Mouse (Mus musculus): ENCODE data around the gene Lrmda. TPM values are rescaled to one million over a fixed set of nuclear protein-coding genes. Genes with fewer than 3 reads are reported as not detected.

Gene Lrmda
- total RNA-seq, 2 experiments from 2014 or later, result 0.27 TPM; not detected in 1

- DNase-seq (ENCODE audit: extremely low spot score in 1 of 2, low spot score in 1 of 2), result no peak
These were observed 1064.8 kb downstream of the Lrmda start for GRCm38 (mm10) chr14:23084241-23084773.

DNA sequence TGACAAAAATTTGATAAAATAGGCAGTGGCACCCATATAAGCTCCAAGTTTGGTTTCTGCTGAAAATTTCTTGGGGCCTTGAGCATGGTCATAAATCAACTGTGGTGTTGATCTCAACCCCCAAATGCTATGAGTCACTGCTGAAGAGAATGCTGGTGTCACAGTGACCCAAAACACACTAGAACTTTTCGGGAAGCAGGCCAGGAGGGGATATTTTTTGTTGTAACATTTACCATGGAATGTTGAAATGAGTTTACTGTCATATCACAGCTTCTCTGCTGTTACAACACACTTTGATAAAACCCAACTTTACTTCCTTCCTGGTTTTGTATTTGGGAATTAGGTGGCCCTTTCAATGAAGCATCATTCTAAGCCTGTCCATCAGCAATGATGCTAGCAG, 1065.3 kb downstream of the Lrmda start:
- no peak for DNase-seq (ENCODE audit: extremely low spot score in 1 of 2, low spot score in 1 of 2)

DNA sequence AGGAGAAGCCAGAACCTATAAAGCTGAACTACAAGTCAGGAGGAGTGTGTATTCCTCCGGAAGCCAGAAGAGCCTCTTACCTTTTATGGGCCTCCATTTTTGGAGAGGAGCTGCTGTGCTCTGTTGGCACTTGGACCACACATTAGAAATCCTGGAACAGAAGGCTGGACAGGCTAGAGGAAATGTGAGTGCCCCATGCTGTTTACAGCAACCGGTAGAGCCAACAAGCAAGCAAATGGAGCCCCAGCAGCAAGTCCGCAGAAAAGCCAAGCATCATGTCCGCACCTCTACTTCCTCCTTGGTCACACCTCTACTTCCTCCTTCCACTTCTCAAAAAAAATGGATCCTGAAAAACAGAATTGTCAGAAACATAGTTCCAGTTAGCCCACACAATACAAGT, 1073.8 kb downstream of the Lrmda start:
- DNase-seq (ENCODE audit: extremely low spot score in 1 of 2, low spot score in 1 of 2), result no peak

- no peak for DNase-seq (ENCODE audit: extremely low spot score in 1 of 2, low spot score in 1 of 2)
These were observed 1075.1 kb downstream of the Lrmda start for GRCm38 (mm10) chr14:23094546-23095157.

GRCm38 (mm10) chr14:23095158-23096016, 1075.9 kb downstream of the Lrmda start:
- no peak for DNase-seq (ENCODE audit: extremely low spot score in 1 of 2, low spot score in 1 of 2)

DNA sequence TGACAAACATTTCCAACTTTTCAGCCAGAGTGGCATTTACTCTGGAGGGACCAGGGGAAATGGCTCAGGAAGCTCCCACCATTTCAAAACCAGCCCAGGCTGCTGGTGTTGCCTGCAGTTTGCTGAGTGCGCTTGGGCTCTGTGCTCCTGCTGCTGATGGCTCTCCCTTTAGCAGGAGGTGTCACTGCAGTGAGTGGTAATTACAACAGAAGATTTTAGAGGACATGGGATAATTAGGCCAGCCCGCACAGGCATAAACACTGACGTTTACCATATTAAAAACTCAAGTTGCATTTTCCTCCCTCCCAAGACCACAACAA, 1076.5 kb downstream of the Lrmda start:
- no peak for DNase-seq (ENCODE audit: extremely low spot score in 1 of 2, low spot score in 1 of 2)

GRCm38 (mm10) chr14:23096405-23096804, 1076.9 kb downstream of the Lrmda start:
- DNase-seq (ENCODE audit: extremely low spot score in 1 of 2, low spot score in 1 of 2), result no peak

Small RNA genes lying within 50 kb of the gene (microRNA-seq; reads per million reads assigned to microRNA genes)
- gene Gm27532, result 0 reads per million in 2 experiments

Other genes with a start within 250 kb of the Lrmda start
- gene Vdac2, start 194.5 kb upstream of the Lrmda start, total RNA-seq (2021), result 100 to 1,000 TPM; 218 to 242 TPM
- 10 to 100 TPM; 24.7 to 33.0 TPM for gene Comtd1, start 170.7 kb upstream of the Lrmda start, total RNA-seq (2021)
- 1 to 10 TPM; 2.6 to 2.8 TPM for gene Zfp503, start 30.1 kb upstream of the Lrmda start, total RNA-seq (2021)